ENCODE assay signal across 9 mouse cellular contexts in the genomic region with DNA sequence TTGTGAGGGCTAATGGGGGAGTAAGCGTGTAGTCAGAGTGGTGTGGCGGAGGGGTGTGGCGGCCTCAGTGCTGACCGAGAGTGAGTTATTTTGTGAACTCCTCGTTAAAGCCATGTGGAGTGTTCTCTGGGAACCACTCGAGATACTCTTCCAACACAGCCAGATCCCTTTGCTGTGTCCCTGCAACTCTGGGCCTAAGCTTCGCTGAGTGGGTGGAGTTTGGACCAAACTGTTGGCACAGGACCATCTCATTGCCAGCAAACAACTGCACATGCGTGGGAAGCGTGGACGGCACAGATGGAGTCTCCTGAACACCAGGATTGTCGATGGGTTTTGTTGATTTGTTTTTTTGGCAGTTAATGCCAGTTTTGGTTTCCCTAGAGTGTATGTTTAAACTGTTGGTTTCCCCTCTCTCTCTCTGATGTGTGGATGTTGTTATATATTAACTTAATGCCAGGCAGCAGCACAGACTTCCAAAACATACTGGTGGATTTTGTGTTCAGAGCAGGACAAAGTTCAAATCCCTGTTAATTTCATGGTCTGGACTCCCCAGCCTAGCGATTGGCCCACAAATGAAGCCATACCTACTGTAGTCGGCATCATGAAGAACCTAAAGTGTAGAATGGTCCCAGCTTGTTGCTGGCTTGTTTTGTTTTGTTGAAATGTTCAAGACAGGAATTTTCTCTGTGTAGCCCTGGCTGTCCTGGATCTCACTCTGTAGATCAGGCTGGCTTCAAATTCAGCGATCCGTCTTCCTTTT. TPM values are rescaled to one million over a fixed set of nuclear protein-coding genes. Genes with fewer than 3 reads are reported as not detected.
DNase-seq lines count a peak whose midpoint lies in the region; ATAC-seq and TF ChIP-seq lines count a peak whose summit lies in the region.
"Had no signal": no experiment of that assay in that cellular context is flagged by ENCODE, and none has a peak within 500 bp of the region (broad histone marks: within the 10 kb centered on the region; RNA-seq: fewer than 3 reads in every experiment).

No protein-coding gene starts in this region.

- H3K36me3 ChIP-seq in embryonic facial prominence, embryonic 13.5 days = no peaks in the 10 kb centered on the region
- peaks cover 26% of the 10 kb centered on the region for H3K36me3 ChIP-seq in embryonic facial prominence, embryonic 10.5 days (replicated peaks)
- H3K36me3 ChIP-seq in heart, embryonic 16.5 days (ENCODE audit: control insufficient read depth, insufficient read depth) = no peaks in the 10 kb centered on the region
- 0 out of 2 replicates have a peak, but pooled peaks cover 5% of the 10 kb centered on the region for H3K36me3 ChIP-seq in liver, postnatal 0 days (replicated peaks; ENCODE audit: insufficient read depth, low read length)
- H3K36me3 ChIP-seq: limb, embryonic 12.5 days had no signal

- H3K4me3 ChIP-seq in embryonic facial prominence, embryonic 13.5 days = no peak overlapping the region
- H3K4me3 ChIP-seq in embryonic facial prominence, embryonic 10.5 days = no peak overlapping the region
- no peak overlapping the region for H3K4me3 ChIP-seq in heart, embryonic 16.5 days (ENCODE audit: low read length)
- no peak overlapping the region for H3K4me3 ChIP-seq in liver, postnatal 0 days (ENCODE audit: low read depth, low read length)
- H3K4me3 ChIP-seq: limb, embryonic 12.5 days had no signal

- peak overlapping the region; percentile 33; the same call in 1 of the 2 replicates for H3K27ac ChIP-seq in embryonic facial prominence, embryonic 13.5 days
- no peak overlapping the region for H3K27ac ChIP-seq in embryonic facial prominence, embryonic 10.5 days (replicated peaks)
- no peak overlapping the region for H3K27ac ChIP-seq in heart, embryonic 16.5 days (ENCODE audit: low read length)
- H3K27ac ChIP-seq in liver, postnatal 0 days (ENCODE audit: low read depth) = peak overlapping the region; percentile 90
- H3K27ac ChIP-seq: limb, embryonic 12.5 days had no signal

- no peak for ATAC-seq in embryonic facial prominence, embryonic 13.5 days (ENCODE audit: insufficient number of reproducible peaks, insufficient read depth, low FRiP score, low TSS enrichment, low read depth)
- no peak for ATAC-seq in heart, embryonic 16.5 days (replicated peaks; ENCODE audit: extremely low read depth, insufficient read depth, low FRiP score)
- ATAC-seq in liver, postnatal 0 days = peak; percentile 74

- 69% methylated on average over 15 of the region's 15 CpGs for WGBS in embryonic facial prominence, embryonic 13.5 days
- 86% methylated on average over 15 of the region's 15 CpGs for WGBS in embryonic facial prominence, embryonic 10.5 days
- 59% methylated on average over 15 of the region's 15 CpGs for WGBS in heart, embryonic 16.5 days
- 69% methylated on average over 15 of the region's 15 CpGs for WGBS in liver, postnatal 0 days (ENCODE audit: insufficient replicate concordance)

- H3K4me1 ChIP-seq in embryonic facial prominence, embryonic 13.5 days = peaks cover 23% of the 10 kb centered on the region
- H3K4me1 ChIP-seq in embryonic facial prominence, embryonic 10.5 days = peaks cover 9% of the 10 kb centered on the region
- H3K4me1 ChIP-seq in heart, embryonic 16.5 days (ENCODE audit: control insufficient read depth, insufficient read depth, low read length) = peaks cover 8% of the 10 kb centered on the region; the same call in 1 of the 2 replicates
- peaks cover 53% of the 10 kb centered on the region for H3K4me1 ChIP-seq in liver, postnatal 0 days (ENCODE audit: insufficient read depth)

- H3K27me3 ChIP-seq in embryonic facial prominence, embryonic 13.5 days = no peaks in the 10 kb centered on the region
- H3K27me3 ChIP-seq in embryonic facial prominence, embryonic 10.5 days (replicated peaks; ENCODE audit: low read depth, poor library complexity, severe bottlenecking) = no peaks in the 10 kb centered on the region
- H3K27me3 ChIP-seq in heart, embryonic 16.5 days (ENCODE audit: control insufficient read depth, insufficient read depth, low read length) = no peaks in the 10 kb centered on the region
- no peaks in the 10 kb centered on the region for H3K27me3 ChIP-seq in liver, postnatal 0 days (ENCODE audit: insufficient read depth, low read length)
- H3K27me3 ChIP-seq: limb, embryonic 12.5 days had no signal

- no peak for TF ChIP-seq CTCF in liver, postnatal 0 days (IDR thresholded peaks at IDR 0.05; ENCODE audit: low read depth)

- DNase-seq in embryonic facial prominence, embryonic 10.5 days (ENCODE audit: low spot score) = no peak
- DNase-seq in cerebellum, postnatal 25 days = peak; percentile 44 to 61
- DNase-seq in layer of hippocampus, adult 11-12 months (ENCODE audit: low spot score) = peak; percentile 87
- peak; percentile 73 for DNase-seq in liver, postnatal 0 days
- DNase-seq in skeletal muscle tissue, adult 2 months (ENCODE audit: low read depth, low spot score) = peak; percentile 50
- DNase-seq in spleen, postnatal 4 days (ENCODE audit: low spot score in 2 of 2) = no peak

- no peak for TF ChIP-seq EP300 in liver, postnatal 0 days (IDR thresholded peaks at IDR 0.05; ENCODE audit: low read depth)

- H3K9me3 ChIP-seq in embryonic facial prominence, embryonic 13.5 days = no peaks in the 10 kb centered on the region
- H3K9me3 ChIP-seq in embryonic facial prominence, embryonic 10.5 days = no peaks in the 10 kb centered on the region
- no peaks in the 10 kb centered on the region for H3K9me3 ChIP-seq in heart, embryonic 16.5 days (replicated peaks; ENCODE audit: control insufficient read depth, low read length)
- H3K9me3 ChIP-seq in liver, postnatal 0 days (ENCODE audit: low read length) = no peaks in the 10 kb centered on the region
- H3K9me3 ChIP-seq: limb, embryonic 12.5 days had no signal

- no peak overlapping the region for H3K9ac ChIP-seq in embryonic facial prominence, embryonic 13.5 days
- no peak overlapping the region for H3K9ac ChIP-seq in heart, embryonic 16.5 days (ENCODE audit: low read length)
- peak overlapping the region; percentile 46 for H3K9ac ChIP-seq in liver, postnatal 0 days (replicated peaks)
- H3K9ac ChIP-seq: limb, embryonic 12.5 days had no signal

- no peak overlapping the region for H3K4me2 ChIP-seq in embryonic facial prominence, embryonic 13.5 days
- H3K4me2 ChIP-seq in heart, embryonic 16.5 days (ENCODE audit: low read depth, low read length) = peak overlapping the region; percentile 14; the same call in 1 of the 2 replicates
- H3K4me2 ChIP-seq in liver, postnatal 0 days (ENCODE audit: low read depth, low read length) = peak overlapping the region; percentile 54
- H3K4me2 ChIP-seq: limb, embryonic 12.5 days had no signal

RNA-seq across cellular contexts. Expression of gene Spata13, which starts 22.3 kb away (rescaled TPM):
- polyA plus RNA-seq in embryonic facial prominence, embryonic 13.5 days (2015; fragmentation: Nextera tagmentation; extraction: Ambion mirVana) = 15.8 and 17.8 TPM in 2 replicates
- 28.2 and 39.6 TPM in 2 replicates for polyA plus RNA-seq in embryonic facial prominence, embryonic 10.5 days (2016; fragmentation: Nextera tagmentation; extraction: Ambion mirVana)
- polyA plus RNA-seq in heart, embryonic 16.5 days (2015; fragmentation: Nextera tagmentation; extraction: Ambion mirVana) = 18.9 and 21.4 TPM in 2 replicates
- polyA plus RNA-seq in liver, postnatal 0 days (2015; fragmentation: Nextera tagmentation; extraction: Ambion mirVana) = 13.7 and 14.0 TPM in 2 replicates

Comparison
In these comparisons a context has a peak if more than half of its experiments do, and no peak if none do; other contexts are left out.
1. H3K27ac ChIP-seq: peak in embryonic facial prominence, embryonic 13.5 days (single experiment) and liver, postnatal 0 days (single experiment); none in embryonic facial prominence, embryonic 10.5 days (single experiment) and heart, embryonic 16.5 days (single experiment).
2. DNase-seq: peak in cerebellum, postnatal 25 days (2 of 2), layer of hippocampus, adult 11-12 months (single experiment), liver, postnatal 0 days (single experiment) and skeletal muscle tissue, adult 2 months (single experiment); none in embryonic facial prominence, embryonic 10.5 days (single experiment) and spleen, postnatal 4 days (0 of 2).